Mouse (Mus musculus) megakaryocyte, embryonic 14.5 days (primary cell): ENCODE results near the gene Ogfod2.

Experiments used
- FLI1 ChIP-seq: IDR thresholded peaks from 2 replicates; pipeline ENCODE4 v1.6.1; 2012; ENCODE audit warnings: low read length, inconsistent platforms, mixed read lengths
- GATA1 ChIP-seq: IDR thresholded peaks from 3 replicates; pipeline ENCODE4 v1.6.1; 2012; ENCODE audit warnings: mixed read lengths, low read length, inconsistent platforms, borderline replicate concordance

DNA sequence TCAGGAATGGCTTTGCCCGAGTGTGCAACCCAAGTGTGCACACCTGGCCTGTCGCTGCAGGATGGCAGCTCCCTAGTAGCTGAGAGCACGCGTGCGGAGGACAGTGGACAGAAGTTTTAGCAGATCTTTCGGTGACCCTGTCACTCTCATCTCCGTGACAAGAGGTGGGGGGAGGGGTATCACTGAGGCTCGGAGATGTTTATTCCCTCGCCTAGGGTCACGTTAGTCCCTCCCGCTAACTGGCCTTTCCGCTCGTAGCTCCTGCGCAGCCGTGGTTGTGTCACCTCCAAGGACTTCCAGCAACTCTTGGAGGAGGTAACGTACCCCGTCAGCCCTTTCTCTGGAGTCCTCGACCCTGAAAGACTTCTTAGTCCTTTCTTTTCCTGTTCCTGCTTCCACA is 434 bp downstream of the Ogfod2 start:
- TF ChIP-seq GATA1 (no peak), FLI1 (no peak)
